In the genomic region with DNA sequence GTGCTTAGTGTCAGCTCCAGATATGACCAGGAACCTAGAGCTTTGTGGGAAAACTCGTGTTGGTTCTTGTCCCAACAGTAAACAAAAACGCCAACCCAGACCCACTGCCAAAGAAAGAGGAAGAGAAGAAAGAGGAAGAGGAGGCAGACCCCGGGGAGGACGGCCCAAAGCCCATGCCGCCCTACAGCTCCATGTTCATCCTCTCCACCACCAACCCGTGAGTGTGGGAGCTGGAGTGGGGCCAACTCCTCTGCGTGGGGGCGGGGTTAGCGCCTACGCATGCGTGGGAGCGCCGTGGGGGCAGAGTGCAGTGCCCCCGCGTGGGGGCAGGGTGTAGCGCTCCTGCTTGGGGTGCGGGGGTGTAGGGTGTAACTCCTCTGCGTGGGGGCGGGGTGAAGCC, we compare ENCODE assay signal across 9 mouse cellular contexts.
DNase-seq lines count a peak whose midpoint lies in the region; ATAC-seq and TF ChIP-seq lines count a peak whose summit lies in the region.
"Had no signal": no experiment of that assay in that cellular context is flagged by ENCODE, and none has a peak within 500 bp of the region (broad histone marks: within the 10 kb centered on the region; RNA-seq: fewer than 3 reads in every experiment).

No protein-coding gene starts in this region.

- H3K4me1 ChIP-seq in kidney, embryonic 14.5 days (ENCODE audit: control insufficient read depth, insufficient read depth, low read length), result no peaks in the 10 kb centered on the region
- peaks cover 2 to 21% of the 10 kb centered on the region in 2 experiments for H3K4me1 ChIP-seq in MEL (ENCODE audit: control insufficient read depth in 1 of 2, insufficient read depth in 2 of 2, low read length in 2 of 2)
- H3K4me1 ChIP-seq in liver, embryonic 11.5 days (replicated peaks; ENCODE audit: control insufficient read depth, insufficient read depth, low read length), result peaks cover 3% of the 10 kb centered on the region; the same call in 1 of the 2 replicates
- H3K4me1 ChIP-seq in stomach, embryonic 15.5 days, result 0 out of 2 replicates have a peak, but pooled peaks cover 5% of the 10 kb centered on the region
- no peaks in the 10 kb centered on the region for H3K4me1 ChIP-seq in intestine, postnatal 0 days (replicated peaks; ENCODE audit: control insufficient read depth, insufficient read depth, low read length)
- peaks cover 7% of the 10 kb centered on the region; the same call in 1 of the 2 replicates for H3K4me1 ChIP-seq in hindbrain, embryonic 16.5 days (ENCODE audit: control insufficient read depth, insufficient read depth, low read depth, low read length)

- ATAC-seq in kidney, embryonic 14.5 days (ENCODE audit: low FRiP score, low TSS enrichment), result no peak
- no peak for ATAC-seq in liver, embryonic 11.5 days (replicated peaks; ENCODE audit: low FRiP score)
- no peak for ATAC-seq in stomach, embryonic 15.5 days (ENCODE audit: insufficient read depth, low FRiP score, low read depth)
- ATAC-seq in intestine, postnatal 0 days, result no peak
- no peak for ATAC-seq in hindbrain, embryonic 16.5 days

- peak in 1 of 2 experiments; percentile 35; a peak in 2 of 4 replicates for TF ChIP-seq POLR2A in MEL (IDR thresholded peaks at IDR 0.05; ENCODE audit: control insufficient read depth in 1 of 2, insufficient read depth in 1 of 2, low read depth in 1 of 2, low read length in 2 of 2, poor library complexity in 1 of 2)

- H3K36me3 ChIP-seq in kidney, embryonic 14.5 days (ENCODE audit: control insufficient read depth, insufficient read depth, low read length), result no peaks in the 10 kb centered on the region
- H3K36me3 ChIP-seq in MEL (ENCODE audit: control insufficient read depth in 1 of 2, insufficient read depth in 2 of 2, low read length in 2 of 2), result peaks cover 0 to 7% of the 10 kb centered on the region in 2 experiments; a peak in 2 of 4 replicates
- no peaks in the 10 kb centered on the region for H3K36me3 ChIP-seq in liver, embryonic 11.5 days (ENCODE audit: control insufficient read depth, insufficient read depth, low read length)
- H3K36me3 ChIP-seq in stomach, embryonic 15.5 days, result no peaks in the 10 kb centered on the region
- no peaks in the 10 kb centered on the region for H3K36me3 ChIP-seq in intestine, postnatal 0 days (ENCODE audit: control insufficient read depth, insufficient read depth)
- H3K36me3 ChIP-seq in hindbrain, embryonic 16.5 days (ENCODE audit: control insufficient read depth, insufficient read depth, low read length), result peaks cover 12% of the 10 kb centered on the region

- no peaks in the 10 kb centered on the region for H3K79me2 ChIP-seq in MEL (ENCODE audit: control insufficient read depth, insufficient read depth, low read length, poor library complexity)

- no peak for TF ChIP-seq RAD21 in MEL (IDR thresholded peaks at IDR 0.05; ENCODE audit: low read depth, low read length)

- no peak overlapping the region for H3K9ac ChIP-seq in kidney, embryonic 14.5 days (ENCODE audit: low read depth, low read length)
- H3K9ac ChIP-seq in MEL (ENCODE audit: control insufficient read depth, low read depth, low read length, poor library complexity, severe bottlenecking), result peak overlapping the region; percentile 59
- H3K9ac ChIP-seq in liver, embryonic 11.5 days (ENCODE audit: low read depth, low read length), result no peak overlapping the region
- no peak overlapping the region for H3K9ac ChIP-seq in stomach, embryonic 15.5 days
- H3K9ac ChIP-seq in intestine, postnatal 0 days (ENCODE audit: low read depth, low read length), result no peak overlapping the region
- no peak overlapping the region for H3K9ac ChIP-seq in hindbrain, embryonic 16.5 days (ENCODE audit: low read depth, low read length)

- TF ChIP-seq EP300 in MEL (IDR thresholded peaks at IDR 0.05; ENCODE audit: low read depth in 1 of 2, low read length in 2 of 2), result peak in 1 of 2 experiments; percentile 48; a peak in 2 of 4 replicates

- no peak overlapping the region for H3K4me3 ChIP-seq in kidney, embryonic 14.5 days (ENCODE audit: low read length)
- H3K4me3 ChIP-seq in MEL (ENCODE audit: control insufficient read depth in 1 of 2, insufficient read depth in 1 of 2, low read depth in 2 of 2, low read length in 2 of 2), result peak overlapping the region; percentile 44 to 56; a peak in 3 of 4 replicates
- H3K4me3 ChIP-seq in liver, embryonic 11.5 days (ENCODE audit: low read depth, low read length), result no peak overlapping the region
- H3K4me3 ChIP-seq in stomach, embryonic 15.5 days (replicated peaks), result no peak overlapping the region
- H3K4me3 ChIP-seq in intestine, postnatal 0 days (ENCODE audit: low read depth, low read length), result no peak overlapping the region
- no peak overlapping the region for H3K4me3 ChIP-seq in hindbrain, embryonic 16.5 days (ENCODE audit: low read length)

- H3K9me3 ChIP-seq in kidney, embryonic 14.5 days (ENCODE audit: control insufficient read depth, low read length), result no peaks in the 10 kb centered on the region
- no peaks in the 10 kb centered on the region for H3K9me3 ChIP-seq in MEL (replicated peaks; ENCODE audit: insufficient read depth, low read length)
- H3K9me3 ChIP-seq in liver, embryonic 11.5 days (ENCODE audit: control insufficient read depth, low read length), result no peaks in the 10 kb centered on the region
- no peaks in the 10 kb centered on the region for H3K9me3 ChIP-seq in stomach, embryonic 15.5 days
- no peaks in the 10 kb centered on the region for H3K9me3 ChIP-seq in intestine, postnatal 0 days (ENCODE audit: control insufficient read depth)
- H3K9me3 ChIP-seq in hindbrain, embryonic 16.5 days (ENCODE audit: control insufficient read depth, low read length), result no peaks in the 10 kb centered on the region

- H3K27ac ChIP-seq in kidney, embryonic 14.5 days (ENCODE audit: low read depth, low read length), result no peak overlapping the region
- peak overlapping the region; percentile 70 for H3K27ac ChIP-seq in MEL (ENCODE audit: control insufficient read depth, low read depth, low read length)
- no peak overlapping the region for H3K27ac ChIP-seq in liver, embryonic 11.5 days (ENCODE audit: low read depth, low read length)
- H3K27ac ChIP-seq in stomach, embryonic 15.5 days, result no peak overlapping the region
- no peak overlapping the region for H3K27ac ChIP-seq in intestine, postnatal 0 days (ENCODE audit: low read depth, low read length)
- H3K27ac ChIP-seq in hindbrain, embryonic 16.5 days (ENCODE audit: low read depth, low read length), result no peak overlapping the region

- 62% methylated on average over 19 of the region's 19 CpGs for WGBS in kidney, embryonic 14.5 days
- WGBS in liver, embryonic 11.5 days, result 54% methylated on average over 18 of the region's 19 CpGs
- WGBS in stomach, embryonic 15.5 days, result 64% methylated on average over 19 of the region's 19 CpGs
- 68% methylated on average over 19 of the region's 19 CpGs for WGBS in intestine, postnatal 0 days
- WGBS in hindbrain, embryonic 16.5 days, result 79% methylated on average over 19 of the region's 19 CpGs

- peak; percentile 36 for DNase-seq in kidney, postnatal 10 days
- peak; percentile 89 for DNase-seq in MEL (ENCODE audit: low read depth, low spot score)
- no peak for DNase-seq in liver, embryonic 11.5 days (ENCODE audit: low spot score)
- no peak for DNase-seq in right cerebral cortex, postnatal 36 days (ENCODE audit: low spot score in 2 of 2)
- DNase-seq: adrenal gland, adult 8-10 months had no signal

- peak; percentile 27 to 64 (median 58); a peak in 5 of 6 replicates for TF ChIP-seq CTCF in MEL (IDR thresholded peaks at IDR 0.05 in 2 of 3, conservative IDR thresholded peaks at IDR 0.05 in 1 of 3; ENCODE audit: control insufficient read depth in 1 of 3, insufficient read depth in 1 of 3, low read depth in 2 of 3, low read length in 3 of 3, poor library complexity in 1 of 3, severe bottlenecking in 1 of 3)
- no peak for TF ChIP-seq CTCF in intestine, postnatal 0 days (IDR thresholded peaks at IDR 0.05; ENCODE audit: low read depth)

- H3K27me3 ChIP-seq in kidney, embryonic 14.5 days (ENCODE audit: control insufficient read depth, insufficient read depth, low read length), result no peaks in the 10 kb centered on the region
- no peaks in the 10 kb centered on the region for H3K27me3 ChIP-seq in MEL (ENCODE audit: control insufficient read depth in 1 of 2, insufficient read depth in 2 of 2, low read length in 2 of 2)
- H3K27me3 ChIP-seq in liver, embryonic 11.5 days (replicated peaks; ENCODE audit: control insufficient read depth, insufficient read depth, low read length), result peaks cover 31% of the 10 kb centered on the region
- no peaks in the 10 kb centered on the region; the same call in 1 of the 2 replicates for H3K27me3 ChIP-seq in stomach, embryonic 15.5 days (replicated peaks)
- H3K27me3 ChIP-seq in intestine, postnatal 0 days (replicated peaks; ENCODE audit: control insufficient read depth, insufficient read depth, low read length), result no peaks in the 10 kb centered on the region
- H3K27me3 ChIP-seq in hindbrain, embryonic 16.5 days (replicated peaks; ENCODE audit: control insufficient read depth, insufficient read depth, low read length), result no peaks in the 10 kb centered on the region

- H3K4me2 ChIP-seq in kidney, embryonic 14.5 days (replicated peaks; ENCODE audit: low read depth, low read length), result no peak overlapping the region
- peak overlapping the region; percentile 33 for H3K4me2 ChIP-seq in liver, embryonic 11.5 days
- H3K4me2 ChIP-seq in stomach, embryonic 15.5 days, result peak overlapping the region; percentile 23; the same call in 1 of the 2 replicates
- H3K4me2 ChIP-seq in intestine, postnatal 0 days (replicated peaks; ENCODE audit: low read depth), result no peak overlapping the region
- no peak overlapping the region for H3K4me2 ChIP-seq in hindbrain, embryonic 16.5 days (ENCODE audit: low read length)

TF ChIP-seq in MEL, 35 proteins besides CTCF, POLR2A, EP300 and RAD21 (continues in another document):
- peak; percentile 72 for TF ChIP-seq MAX (IDR thresholded peaks at IDR 0.05; ENCODE audit: low read length)
- peak; percentile 67; the same call in 1 of the 2 replicates for TF ChIP-seq MXI1 (IDR thresholded peaks at IDR 0.05; ENCODE audit: low read depth, low read length)
- TF ChIP-seq POLR2AphosphoS2 (IDR thresholded peaks at IDR 0.05; ENCODE audit: low read length), result peak; percentile 45; the same call in 1 of the 2 replicates
- TF ChIP-seq ZC3H11A (IDR thresholded peaks at IDR 0.05; ENCODE audit: low read depth, low read length), result no peak
- TF ChIP-seq MYC (IDR thresholded peaks at IDR 0.05; ENCODE audit: low read depth, low read length), result 0 out of 2 replicates have a peak, but pooled peaks have one; percentile 48
- no peak for TF ChIP-seq RCOR1 (IDR thresholded peaks at IDR 0.05; ENCODE audit: low read depth, low read length)
- TF ChIP-seq NRF1 (IDR thresholded peaks at IDR 0.05; ENCODE audit: insufficient read depth, low read depth, low read length, poor library complexity, severe bottlenecking), result peak; percentile 91
- TF ChIP-seq ETS1 (IDR thresholded peaks at IDR 0.05; ENCODE audit: low read depth, low read length), result peak; percentile 67
- TF ChIP-seq TCF12 (IDR thresholded peaks at IDR 0.05; ENCODE audit: low read depth, low read length), result peak; percentile 49; the same call in 1 of the 2 replicates
- TF ChIP-seq CHD2 (IDR thresholded peaks at IDR 0.05; ENCODE audit: low read length), result no peak
- no peak for TF ChIP-seq TAL1 (IDR thresholded peaks at IDR 0.05; ENCODE audit: low read length)
- no peak for TF ChIP-seq MAFK (IDR thresholded peaks at IDR 0.05; ENCODE audit: borderline replicate concordance, low read depth, low read length)

Comparison
In these comparisons a context has a peak if more than half of its experiments do, and no peak if none do; other contexts are left out.
1. DNase-seq: peak in kidney, postnatal 10 days (single experiment) and MEL (single experiment); none in liver, embryonic 11.5 days (single experiment) and right cerebral cortex, postnatal 36 days (0 of 2).
2. H3K4me2 ChIP-seq: peak in liver, embryonic 11.5 days (single experiment) and stomach, embryonic 15.5 days (single experiment); none in kidney, embryonic 14.5 days (single experiment), intestine, postnatal 0 days (single experiment) and hindbrain, embryonic 16.5 days (single experiment).
3. H3K4me3 ChIP-seq: peak in MEL (2 of 2); none in kidney, embryonic 14.5 days (single experiment), liver, embryonic 11.5 days (single experiment), stomach, embryonic 15.5 days (single experiment), intestine, postnatal 0 days (single experiment) and hindbrain, embryonic 16.5 days (single experiment).